Mouse (Mus musculus) kidney, postnatal 25 days (tissue): ENCODE results near the gene Hecw2.

Source experiments
- DNase-seq, 2 experiments: peaks; one replicate each; pipeline ENCODE4 v3.0.0; 2021; ENCODE audit warnings: mixed read lengths in 2 of 2

Hecw2 gene

DNA sequence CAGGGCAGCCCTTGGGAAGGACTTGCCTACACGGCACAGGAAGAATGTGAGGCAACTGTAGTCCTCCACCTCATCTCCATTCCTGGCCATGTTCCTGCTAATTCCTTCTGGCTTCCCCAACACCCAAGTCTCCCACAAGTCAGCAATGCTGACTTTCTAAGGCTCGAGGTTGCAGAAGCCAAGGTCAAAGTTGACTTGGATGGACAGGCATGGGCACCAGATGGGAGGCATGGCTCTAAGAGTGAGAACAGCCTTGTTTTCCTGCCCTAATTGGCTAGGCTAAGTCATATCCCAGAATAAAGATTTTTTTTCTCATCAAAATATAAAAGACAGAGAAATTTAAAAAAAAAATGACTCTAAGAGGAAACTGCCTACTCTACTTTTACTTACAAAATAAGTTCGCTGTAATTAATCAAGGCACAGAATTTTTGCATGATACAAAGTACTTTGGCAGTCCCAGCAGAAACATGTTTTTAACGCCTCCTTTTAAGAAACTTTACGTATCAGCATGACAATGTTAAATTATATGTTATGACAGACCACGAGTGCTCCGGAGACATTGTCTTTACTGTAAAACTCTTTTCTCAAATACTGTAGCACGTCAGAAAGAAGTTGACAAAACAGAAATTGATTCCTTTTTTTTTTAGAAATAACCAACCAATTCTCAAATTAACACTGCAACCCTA is 83.9 kb downstream of the Hecw2 start:
- DNase-seq, result peak in 1 of 2 experiments; percentile 2

DNA sequence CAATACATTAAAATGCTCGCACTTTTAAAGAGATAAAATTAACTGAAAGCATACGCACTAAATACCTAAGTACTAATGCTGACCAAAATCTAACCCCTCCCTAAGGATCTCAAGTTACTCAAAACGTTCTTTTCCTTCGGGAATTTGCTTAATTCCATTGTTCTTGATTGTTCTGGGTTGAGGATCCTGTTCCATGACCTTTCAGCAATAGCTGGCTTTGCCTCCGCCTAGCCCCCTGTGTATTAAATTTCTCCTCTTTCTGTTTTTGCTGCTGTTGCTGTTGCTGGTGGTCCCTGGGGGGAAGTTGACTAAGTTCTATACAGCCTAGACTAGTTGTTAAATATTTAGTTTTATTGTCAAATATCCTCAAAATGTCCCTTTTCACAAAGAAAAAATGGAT is 85.7 kb downstream of the Hecw2 start:
- DNase-seq, result no peak

DNA sequence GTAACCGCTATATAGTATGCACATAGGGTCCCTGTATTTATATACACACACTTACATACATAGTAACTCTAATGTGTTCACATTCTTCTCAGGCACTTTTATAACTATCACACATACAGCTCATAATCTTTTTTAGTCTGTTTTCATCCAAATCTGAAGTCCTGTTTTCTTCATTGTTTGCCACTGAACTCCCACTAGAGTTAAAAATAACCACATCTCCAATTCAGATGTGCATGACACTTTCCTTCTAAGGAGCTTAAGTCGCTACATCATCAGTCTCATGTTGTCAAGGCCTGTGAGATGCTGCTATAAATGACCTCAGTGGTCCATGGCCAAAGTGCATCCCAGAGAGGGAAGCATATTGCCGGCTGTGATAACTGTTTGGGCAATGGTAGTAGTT is 88.2 kb downstream of the Hecw2 start:
- no peak for DNase-seq

DNA sequence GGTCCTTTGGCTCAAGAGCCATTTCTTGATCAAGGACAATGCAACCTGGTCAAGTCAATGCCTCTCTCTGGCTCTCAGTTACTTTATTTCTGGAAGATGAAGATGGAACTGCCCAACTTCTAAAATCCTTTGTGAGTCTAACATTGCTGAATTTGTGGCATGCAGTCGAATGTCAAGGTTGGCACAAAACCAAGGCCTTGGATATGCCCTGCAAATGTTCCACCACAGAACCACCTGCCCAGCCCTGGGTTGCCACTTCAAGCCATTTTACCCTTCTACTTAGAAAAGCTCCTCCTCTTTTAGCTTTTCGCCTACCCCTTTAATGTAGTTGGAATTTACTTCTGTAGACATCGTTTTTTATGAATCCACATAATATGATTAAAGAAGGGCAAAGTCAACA is 115.3 kb downstream of the Hecw2 start:
- DNase-seq, result no peak

DNA sequence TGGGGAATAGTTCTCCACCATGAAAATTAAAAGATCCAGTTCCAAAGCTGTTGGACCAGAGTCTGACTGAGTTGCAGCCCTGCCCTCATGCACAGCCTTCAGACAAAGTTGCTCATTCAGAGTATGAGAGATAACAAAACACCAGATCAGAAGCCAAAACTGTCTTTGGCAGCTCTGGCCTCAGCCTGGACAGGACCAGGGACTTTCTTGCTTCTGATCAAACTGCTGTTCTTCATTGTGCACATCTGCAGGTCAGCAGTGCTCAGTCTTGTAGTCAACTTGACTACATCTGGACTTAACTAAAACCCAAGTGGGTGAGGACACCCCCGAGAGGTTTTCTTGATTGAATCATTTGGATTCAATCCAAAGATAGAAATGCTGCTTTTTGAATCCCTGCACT is 120.5 kb downstream of the Hecw2 start:
- no peak for DNase-seq

DNA sequence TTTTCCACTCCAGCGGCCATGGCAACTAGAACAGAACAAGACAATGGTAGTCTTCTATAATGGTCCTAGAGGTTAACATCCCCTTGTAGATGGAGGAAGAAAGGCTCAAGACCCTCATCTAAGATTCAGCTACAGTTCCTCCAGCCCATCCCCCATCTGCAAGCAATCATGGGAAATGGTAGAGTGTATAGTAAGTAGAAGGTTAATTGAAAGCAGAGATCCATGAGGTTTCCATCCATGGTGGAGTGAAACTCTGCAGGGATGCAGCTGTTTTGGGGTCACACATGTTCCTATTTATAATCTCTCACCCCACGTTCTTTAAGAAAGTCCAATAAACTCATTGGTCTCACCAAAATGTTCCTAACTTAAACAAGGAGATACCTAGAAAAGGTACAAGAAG is 124.8 kb downstream of the Hecw2 start:
- DNase-seq, result no peak

DNA sequence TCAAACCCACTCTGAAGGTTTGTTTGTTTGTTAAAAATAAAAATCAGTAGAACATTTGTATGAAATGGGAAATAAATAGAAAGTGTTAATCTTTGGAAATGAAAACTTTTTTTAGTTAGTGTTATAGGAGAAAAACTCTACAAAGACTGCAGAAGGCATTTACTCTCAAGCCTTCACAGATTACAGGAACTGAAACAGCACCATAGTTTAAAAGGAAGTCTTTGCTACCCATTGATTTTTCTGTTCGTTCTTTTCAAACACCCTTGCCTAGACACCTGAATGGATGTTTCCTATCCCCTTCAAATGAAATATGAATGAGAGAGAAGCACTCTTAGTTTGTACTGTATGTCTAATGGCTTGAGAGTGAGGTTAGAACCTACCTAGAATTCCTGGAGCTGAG is 126.7 kb downstream of the Hecw2 start:
- DNase-seq, result no peak

DNA sequence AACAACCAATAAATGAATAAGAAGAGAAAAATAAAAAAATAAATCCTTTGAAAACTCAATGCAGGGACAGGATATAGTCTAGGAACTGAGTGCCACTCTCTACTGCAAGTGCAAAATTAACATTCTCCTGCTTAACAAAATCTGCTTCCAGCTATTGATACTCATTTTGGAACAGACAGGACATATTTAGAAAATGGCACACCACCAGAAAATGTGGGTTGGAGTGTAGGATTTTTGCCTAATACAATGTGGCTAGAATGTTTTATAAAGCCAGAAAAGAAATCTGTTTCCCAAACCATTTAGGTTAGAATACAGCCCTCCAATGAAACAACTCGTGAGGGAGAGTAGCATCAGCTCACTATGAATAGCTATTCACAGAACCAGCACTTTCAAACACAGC is 129.5 kb downstream of the Hecw2 start:
- DNase-seq, result no peak

DNA sequence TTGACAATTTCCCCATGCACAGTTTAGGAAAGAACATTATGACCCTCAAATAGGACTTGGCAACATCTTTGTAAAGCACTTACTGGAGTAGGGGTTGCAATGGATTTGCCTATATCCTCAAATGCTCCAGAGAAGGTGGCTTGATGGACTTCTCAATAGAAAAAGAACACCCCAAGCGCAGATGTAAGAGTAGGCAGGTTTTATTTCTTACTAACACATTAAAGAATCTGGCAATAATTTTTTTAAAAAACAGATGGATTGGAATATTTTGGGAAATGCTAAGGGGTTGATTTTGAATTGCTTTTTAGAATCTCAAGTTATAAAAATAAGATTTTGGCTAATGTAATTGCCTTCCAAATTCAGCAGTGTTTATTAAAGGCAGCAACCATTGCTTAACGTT is 133.9 kb downstream of the Hecw2 start:
- DNase-seq, result no peak

DNA sequence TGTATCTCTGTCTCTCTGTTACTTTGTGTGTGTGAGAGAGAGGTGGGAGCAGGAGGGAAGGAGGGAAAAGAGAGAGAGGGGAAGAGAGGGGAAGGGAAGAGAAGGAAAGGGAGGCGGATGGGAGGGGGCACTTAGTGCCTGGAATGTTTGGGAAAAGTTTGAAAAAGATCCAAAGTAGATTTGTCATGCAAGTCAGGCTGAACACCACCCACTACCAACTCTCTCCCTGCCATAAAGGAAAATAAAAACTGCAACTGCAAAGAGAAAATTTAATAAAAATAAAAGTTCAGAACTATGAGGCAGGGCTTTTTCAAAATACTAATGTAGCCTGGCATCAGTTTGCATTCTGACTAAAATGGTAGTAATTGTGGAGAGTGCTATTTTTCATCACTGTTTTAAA is 135.2 kb downstream of the Hecw2 start:
- DNase-seq, result no peak

DNA sequence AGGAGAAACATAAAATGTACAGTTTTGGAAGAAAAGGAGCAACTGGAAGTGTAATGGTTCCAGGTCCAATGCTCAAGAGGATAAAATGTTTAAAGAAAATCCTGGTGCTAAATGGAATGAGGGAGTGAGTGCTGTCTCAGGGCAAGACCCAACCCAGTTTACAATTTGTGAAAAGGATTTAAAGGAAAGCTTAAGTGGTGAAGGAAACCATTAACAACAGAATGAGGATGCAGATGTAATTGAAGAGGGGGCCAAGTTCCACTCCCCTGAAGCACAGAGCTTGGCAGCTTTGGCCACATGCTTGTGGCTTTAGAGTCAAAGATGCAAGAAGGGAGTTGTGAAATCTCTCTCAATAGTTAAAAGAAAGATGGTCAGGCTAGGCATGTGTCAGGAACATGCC is 142.2 kb downstream of the Hecw2 start:
- DNase-seq, result no peak

DNA sequence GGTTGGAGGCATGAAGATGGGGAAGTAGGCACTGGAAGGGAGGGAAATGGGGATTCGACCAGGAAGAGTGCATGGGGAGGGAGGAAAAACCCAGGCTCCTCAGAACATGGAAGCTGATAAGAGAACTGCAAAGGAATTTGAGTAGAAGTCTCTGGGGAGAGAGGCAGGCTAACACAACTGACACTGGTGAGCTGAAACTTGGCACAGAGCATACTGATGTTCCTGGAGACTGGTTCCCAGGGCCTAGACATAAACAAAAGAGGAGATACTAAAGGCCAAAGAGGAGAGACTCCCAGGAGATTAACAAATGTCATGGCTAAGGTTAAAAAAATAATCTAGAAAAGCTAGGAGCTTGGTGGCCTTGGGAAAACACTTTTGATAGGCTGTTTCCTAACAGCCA is 148.0 kb downstream of the Hecw2 start:
- peak; percentile 24 to 37 for DNase-seq

DNA sequence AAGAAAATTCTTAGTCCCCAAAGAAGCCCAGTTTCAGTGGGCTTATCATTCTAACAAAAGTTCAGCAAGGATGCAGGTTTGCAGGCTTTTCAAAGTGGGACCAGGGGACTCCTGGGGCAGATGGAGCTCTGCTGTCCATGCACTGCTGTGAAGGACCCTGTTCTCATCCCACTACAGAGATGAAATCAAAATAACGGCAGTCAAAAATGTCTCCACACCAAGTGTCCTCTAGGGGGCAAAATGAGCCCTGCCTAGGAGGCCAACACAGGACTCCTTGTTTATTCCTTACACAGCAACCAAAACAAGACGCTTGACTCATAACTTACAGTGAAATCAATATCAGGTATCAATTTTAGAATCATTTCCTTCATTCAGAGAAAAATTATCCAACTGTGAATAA is 155.9 kb downstream of the Hecw2 start:
- peak; percentile 37 to 45 for DNase-seq

DNA sequence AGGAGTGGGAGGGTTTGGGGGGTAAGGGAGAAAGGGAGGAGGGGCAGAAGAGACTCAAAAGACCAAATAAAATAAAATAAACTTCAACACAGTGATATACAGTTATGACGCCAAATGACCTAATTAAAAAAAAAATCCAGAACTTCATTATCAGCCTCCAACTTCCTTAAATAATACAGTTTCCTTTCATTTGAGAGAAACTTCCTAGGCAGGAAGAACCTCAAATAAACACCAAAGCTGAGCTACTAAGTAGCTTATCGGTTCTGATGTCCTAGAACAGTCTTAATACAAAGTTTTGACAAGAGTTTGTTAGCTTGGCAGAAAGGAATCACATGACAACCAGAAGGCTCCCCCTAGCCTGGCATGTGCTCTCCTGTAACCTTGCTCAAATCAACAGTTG is 177.3 kb downstream of the Hecw2 start:
- no peak for DNase-seq

DNA sequence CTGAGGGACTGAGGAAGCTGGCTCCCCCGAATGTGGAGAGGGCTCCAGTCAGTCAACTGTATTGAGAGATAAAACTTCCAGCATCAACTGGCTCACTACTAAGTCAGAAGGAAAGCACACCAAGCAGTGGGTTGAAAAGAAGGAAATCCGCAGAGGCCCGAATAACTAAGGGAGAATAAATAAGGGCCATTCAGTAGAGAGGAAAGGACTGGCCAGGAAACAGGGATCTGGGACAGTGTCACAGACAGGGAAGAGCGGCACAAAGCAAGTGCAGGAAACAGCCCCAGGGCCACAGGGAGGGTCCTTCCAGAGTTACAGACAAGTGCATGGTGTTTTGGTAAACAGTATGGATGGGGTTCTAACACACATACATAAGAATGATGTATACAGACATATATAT is 179.2 kb downstream of the Hecw2 start:
- DNase-seq, result peak in 1 of 2 experiments; percentile 5

DNA sequence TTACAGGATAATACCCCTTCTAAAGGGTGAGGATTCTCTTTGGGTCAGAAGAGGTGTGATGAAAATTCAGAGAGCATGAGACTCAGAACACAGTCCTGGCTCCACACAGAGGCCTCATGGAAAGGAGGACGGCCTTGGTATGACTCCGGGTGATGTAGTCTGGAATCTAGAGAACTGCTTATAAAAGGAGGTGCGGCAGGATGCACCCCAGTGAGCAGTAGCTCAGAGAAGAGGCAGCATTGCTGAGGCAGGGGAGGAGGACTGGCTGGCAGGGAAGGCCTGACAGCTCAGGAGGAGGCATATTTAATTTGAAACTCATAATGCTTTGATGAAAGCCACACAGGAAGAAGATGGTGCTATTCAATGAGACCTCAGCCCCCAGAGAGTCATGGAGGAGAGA is 182.6 kb downstream of the Hecw2 start:
- DNase-seq, result no peak

DNA sequence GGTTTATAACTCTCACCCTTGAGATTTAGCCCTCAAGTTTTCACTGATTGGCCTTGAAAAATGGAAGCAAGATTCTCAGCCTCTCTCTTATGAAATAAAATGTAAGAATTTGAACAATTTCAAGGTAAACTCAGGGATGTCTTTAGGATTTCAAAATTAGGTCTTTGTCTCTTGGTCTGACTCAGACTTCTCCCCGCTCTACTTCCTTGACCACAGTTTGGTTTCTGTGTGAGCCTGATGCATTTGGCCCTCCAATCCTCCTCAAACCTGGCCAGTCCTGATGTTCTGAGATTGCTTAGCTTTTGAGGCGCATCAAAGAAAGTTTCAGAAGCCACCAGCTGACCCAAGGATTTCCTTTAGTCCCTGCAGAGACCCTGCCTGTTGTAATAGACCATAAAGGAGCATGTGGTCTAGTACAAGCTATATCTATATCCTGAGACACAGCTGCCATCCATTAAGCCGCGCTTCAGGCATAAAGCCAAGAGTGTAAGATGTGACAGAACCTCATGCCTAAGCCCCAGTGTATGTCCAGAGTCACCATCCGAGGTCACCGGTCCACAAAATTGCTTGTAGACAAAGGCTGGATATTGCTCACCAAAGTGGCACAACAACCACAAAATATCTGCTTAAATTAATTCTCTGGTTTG is 185.4 kb downstream of the Hecw2 start:
- no peak for DNase-seq

DNA sequence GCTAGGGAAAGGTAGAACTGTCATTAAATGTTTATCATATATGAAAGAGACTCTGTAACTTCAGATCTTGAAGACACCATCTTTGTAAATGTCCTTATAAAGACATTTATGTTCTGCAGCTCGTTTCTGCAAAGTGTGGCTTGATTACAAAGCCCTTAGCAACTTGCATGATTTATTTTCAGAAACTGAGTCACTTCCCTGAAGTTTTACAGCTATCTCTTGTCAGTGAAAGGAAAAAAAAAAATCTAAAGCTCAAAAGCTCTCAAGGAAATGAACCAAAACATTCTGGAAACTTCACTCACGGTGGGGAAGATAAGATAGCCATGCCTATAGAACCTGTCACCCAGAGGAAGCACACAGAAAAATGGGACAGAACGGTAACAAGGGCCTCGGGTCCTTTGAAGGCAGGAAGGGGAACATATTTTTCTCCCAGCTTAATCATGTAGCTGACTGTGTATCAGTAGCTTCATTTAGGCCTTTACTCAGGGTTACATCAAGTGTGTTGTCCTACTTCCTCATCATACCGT is 189.0 kb downstream of the Hecw2 start:
- DNase-seq, result no peak

DNA sequence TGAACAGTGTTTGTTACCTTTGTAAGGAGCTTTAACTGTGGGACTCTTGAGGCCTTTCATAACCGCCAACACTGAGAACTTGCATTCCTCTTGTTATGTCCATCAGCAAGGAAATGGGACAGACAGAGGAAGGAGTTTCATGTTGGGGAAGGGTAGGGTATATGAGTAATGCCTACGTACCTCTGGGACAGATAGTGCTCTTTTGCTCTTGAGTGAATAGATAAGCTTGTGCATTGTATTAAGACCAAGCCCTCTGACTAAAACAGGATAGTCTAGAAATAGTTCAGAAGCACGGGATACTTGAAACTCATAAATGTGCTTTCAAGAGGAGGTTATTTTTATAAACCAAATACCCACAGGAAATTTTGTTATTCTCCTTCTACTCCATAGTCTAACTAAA is 191.7 kb downstream of the Hecw2 start:
- DNase-seq, result no peak

DNA sequence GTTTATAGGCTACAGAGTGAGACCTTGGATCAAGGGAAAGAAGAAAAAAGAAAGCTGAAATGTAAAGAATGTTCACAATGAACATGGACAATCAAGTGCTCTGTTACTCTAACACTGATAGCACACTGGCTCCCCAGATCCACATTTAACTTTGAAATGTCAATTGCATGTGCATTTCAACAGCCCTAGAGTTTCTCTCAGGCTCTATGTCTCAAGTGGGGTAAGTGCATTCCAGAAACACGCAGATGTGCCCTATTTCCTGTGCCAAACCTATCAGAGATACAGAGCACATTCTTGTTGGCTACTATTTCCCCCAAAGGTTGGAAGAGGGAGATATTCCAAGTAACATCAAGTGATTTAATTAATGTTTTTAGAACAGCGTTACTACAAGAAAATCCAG is 192.9 kb downstream of the Hecw2 start:
- no peak for DNase-seq

DNA sequence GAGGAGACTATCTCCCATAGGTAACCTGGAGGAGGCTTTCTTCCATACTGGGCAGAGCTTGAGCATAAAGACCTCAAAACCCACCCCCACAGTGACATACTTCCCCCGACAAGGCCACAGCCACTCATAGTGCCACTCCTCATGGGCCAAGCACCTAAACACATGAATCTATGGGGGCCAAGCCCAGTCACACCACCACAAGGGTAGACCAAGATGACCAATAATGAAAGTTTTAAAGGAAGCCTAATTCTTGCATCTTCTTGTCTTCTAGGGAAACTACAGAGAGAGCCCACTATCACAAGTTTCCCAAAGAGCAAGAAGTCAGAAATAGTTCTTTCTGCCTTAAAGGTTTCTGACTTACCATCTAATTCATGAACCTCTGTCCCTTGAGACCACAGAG is 197.7 kb downstream of the Hecw2 start:
- DNase-seq, result no peak

DNA sequence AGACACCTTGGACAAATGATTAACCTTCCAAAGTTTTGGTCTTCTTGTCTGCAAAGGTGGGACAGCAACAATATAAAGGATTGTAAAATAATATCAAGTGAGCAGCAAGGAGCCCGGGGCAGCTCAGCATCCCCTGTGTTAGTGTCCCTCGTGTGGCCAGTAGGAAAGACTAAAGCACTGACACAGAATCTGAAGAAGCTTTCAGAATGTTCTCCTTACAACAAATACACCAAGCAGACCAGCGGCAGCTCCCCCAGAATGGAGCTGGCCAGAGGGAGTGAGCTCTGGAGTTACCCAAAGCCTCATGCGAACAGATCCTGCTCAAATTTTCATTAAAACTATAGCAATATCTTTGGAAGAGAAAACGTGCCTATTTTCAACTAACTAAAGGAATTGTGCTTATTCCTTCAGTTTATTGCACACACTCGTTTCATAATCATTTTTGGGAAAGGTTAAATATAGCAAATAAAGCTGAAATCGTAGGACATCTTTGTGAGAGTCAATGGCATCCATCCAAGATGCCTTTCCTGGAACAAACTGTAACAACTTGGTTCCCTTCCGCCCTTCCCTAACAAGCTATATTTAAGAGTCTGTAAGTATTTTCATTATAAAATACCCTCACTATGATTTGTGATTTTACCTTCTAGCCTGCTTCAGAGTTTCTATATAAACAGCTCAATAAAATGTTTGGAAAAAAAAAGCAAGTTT is 208.6 kb downstream of the Hecw2 start:
- peak; percentile 52 to 58 for DNase-seq

DNA sequence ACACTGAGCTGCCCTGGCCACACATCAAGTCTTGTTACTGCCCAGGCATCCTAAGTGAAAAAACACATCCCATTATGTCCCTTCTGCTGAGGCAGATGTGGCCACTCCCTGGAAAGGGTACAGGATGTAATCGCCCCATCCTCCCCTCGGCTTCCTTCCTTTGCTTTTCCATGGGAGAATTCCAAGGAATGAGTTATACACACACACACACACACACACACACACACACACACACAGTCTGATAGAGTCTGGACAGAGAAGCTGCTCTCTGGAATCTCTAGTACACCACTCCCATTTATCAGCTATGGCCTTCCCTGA is 216.5 kb downstream of the Hecw2 start:
- peak; percentile 73 to 87 for DNase-seq

DNA sequence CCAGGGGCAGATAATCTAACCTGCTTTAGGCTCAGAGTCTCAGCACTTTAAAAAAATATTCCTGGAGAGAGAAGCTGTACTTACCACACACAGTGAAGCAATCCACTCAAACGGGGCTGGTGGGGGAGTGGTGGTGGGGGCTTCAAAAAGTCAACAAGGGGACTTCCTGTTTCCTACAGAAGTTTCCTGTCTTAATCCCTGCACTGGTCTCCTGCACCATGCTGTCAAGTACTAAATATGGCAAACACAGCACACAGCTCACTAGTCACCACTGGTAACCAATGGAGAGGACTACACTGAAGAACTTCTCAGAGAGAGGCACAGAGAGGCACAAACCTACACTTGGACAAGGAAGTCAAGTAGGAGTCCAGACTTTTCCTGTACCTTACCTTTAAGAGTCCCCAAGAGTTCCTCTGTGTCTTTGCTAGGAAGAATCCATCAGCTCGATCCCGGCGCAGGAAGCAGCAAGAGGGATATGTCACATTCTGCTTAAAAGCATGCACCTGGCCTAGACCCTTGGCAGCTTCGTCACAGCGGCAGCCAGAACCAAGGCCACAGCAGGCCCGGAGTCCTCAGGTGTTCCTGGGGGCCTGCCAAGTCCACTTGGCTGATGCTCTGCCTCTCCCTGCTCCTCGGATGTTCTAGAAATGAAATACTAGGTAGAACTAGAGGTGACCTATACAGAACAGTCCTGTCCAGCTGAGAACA is 217.0 kb downstream of the Hecw2 start:
- peak in 1 of 2 experiments; percentile 41 for DNase-seq
